Mouse (Mus musculus) forebrain, embryonic 16.5 days (tissue): ENCODE results near the gene Zfhx2. TPM values are rescaled to one million over a fixed set of nuclear protein-coding genes. Genes with fewer than 3 reads are reported as not detected.

Experiments
- ATAC-seq: fragments of 200-750 bp; cut with Nextera tagmentation; 2 replicates; pipeline ENCODE4 v1.8.0; 2017; ENCODE audit warnings: mild to moderate bottlenecking, moderate library complexity
- H3K27ac ChIP-seq: fragments of 300-500 bp; sonication (generic); 2 replicates; pipeline ENCODE4 v1.5.1; 2014; ENCODE audit warnings: low read length, control low read depth
- H3K27me3 ChIP-seq: fragments of 300-500 bp; sonication (generic); replicated peaks from 2 replicates; pipeline ENCODE4 v1.6.1; 2014; ENCODE audit warnings: low read length; ENCODE audit not compliant: control insufficient read depth, insufficient read depth
- H3K36me3 ChIP-seq: fragments of 300-500 bp; sonication (generic); 2 replicates; pipeline ENCODE4 v1.6.1; 2014; ENCODE audit not compliant: control insufficient read depth, insufficient read depth
- H3K4me1 ChIP-seq: fragments of 300-500 bp; sonication (generic); replicated peaks from 2 replicates; pipeline ENCODE4 v1.6.1; 2014; ENCODE audit warnings: low read length; ENCODE audit not compliant: control insufficient read depth, insufficient read depth
- H3K4me2 ChIP-seq: fragments of 300-500 bp; sonication (generic); 2 replicates; pipeline ENCODE4 v1.6.1; 2014; ENCODE audit warnings: mild to moderate bottlenecking, low read length, control low read depth
- H3K4me3 ChIP-seq: fragments of 300-500 bp; sonication (generic); replicated peaks from 2 replicates; pipeline ENCODE4 v1.5.1; 2014; ENCODE audit warnings: mild to moderate bottlenecking, low read length, control low read depth
- H3K9ac ChIP-seq: fragments of 300-500 bp; sonication (generic); replicated peaks from 2 replicates; pipeline ENCODE4 v1.6.1; 2014; ENCODE audit warnings: low read depth, low read length, control low read depth
- H3K9me3 ChIP-seq: fragments of 300-500 bp; sonication (generic); 2 replicates; pipeline ENCODE4 v1.6.1; 2016; ENCODE audit warnings: low read length; ENCODE audit not compliant: control insufficient read depth
- WGBS: fragments of 180-500 bp; shearing (Covaris S2); extraction: QIAGEN DNeasy Blood & Tissue Kit; methylation state at CpG from one replicate; pipeline ENCODE4 v1.1.7; 2014; 5-methylcytosine and 5-hydroxymethylcytosine counted together
- polyA plus RNA-seq: library from polyadenylated mRNA; unstranded; fragments of >200 nt; fragmentation: Nextera tagmentation; extraction: Ambion mirVana; gene quantifications from 2 replicates; pipeline ENCODE4 v1.2.1, GENCODE M21; 2015

Gene Zfhx2
- polyA plus RNA-seq, 1 experiment from 2014 or later, result 32.9 TPM

- Histone ChIP-seq H3K36me3 (peaks cover 19% of the 10 kb centered on the region), H3K4me2 (no peak overlapping the region)
- ATAC-seq, result no peak
Observed at GRCm38 (mm10) chr14:55020394-55020793, 71.7 kb downstream of the Zfhx2 start.

GRCm38 (mm10) chr14:55016876-55017275 lies 75.2 kb downstream of the Zfhx2 start:
- no peak overlapping the region for H3K27ac ChIP-seq
- 92% methylated on average over 16 of the region's 16 CpGs for WGBS
- peaks cover 4% of the 10 kb centered on the region for H3K4me1 ChIP-seq
- H3K4me2 ChIP-seq, result no peak overlapping the region
- H3K4me3 ChIP-seq, result no peak overlapping the region
- no peaks in the 10 kb centered on the region for H3K9me3 ChIP-seq
- H3K9ac ChIP-seq, result no peak overlapping the region
- H3K36me3 ChIP-seq, result peaks cover under 1% of the 10 kb centered on the region; the same call in 1 of the 2 replicates
- no peak for ATAC-seq
- H3K27me3 ChIP-seq, result no peaks in the 10 kb centered on the region

More at GRCm38 (mm10) chr14:55020394-55020793, 71.7 kb downstream of the Zfhx2 start:
- WGBS, result 64% methylated on average over 9 of the region's 9 CpGs
- Histone ChIP-seq H3K27ac (no peak overlapping the region), H3K4me1 (peaks cover 4% of the 10 kb centered on the region), H3K27me3 (no peaks in the 10 kb centered on the region), H3K9ac (no peak overlapping the region), H3K9me3 (no peaks in the 10 kb centered on the region), H3K4me3 (no peak overlapping the region)

- Histone ChIP-seq H3K27ac (peak overlapping the region; percentile 70; the same call in 1 of the 2 replicates), H3K4me2 (peak overlapping the region; percentile 89), H3K4me3 (peak overlapping the region; percentile 86), H3K4me1 (peaks cover 4% of the 10 kb centered on the region), H3K27me3 (no peaks in the 10 kb centered on the region), H3K36me3 (no peaks in the 10 kb centered on the region), H3K9ac (peak overlapping the region; percentile 72), H3K9me3 (no peaks in the 10 kb centered on the region)
- under 1% methylated on average over 17 of the region's 17 CpGs for WGBS
- ATAC-seq, result no peak
Observed at GRCm38 (mm10) chr14:55015767-55016111, 76.4 kb downstream of the Zfhx2 start.

- H3K9ac ChIP-seq, result peak within 1 kb of the TSS; percentile 75
- peak within 1 kb of the TSS; percentile 89 for H3K4me2 ChIP-seq
- H3K4me1 ChIP-seq, result peaks cover 4% of the 10 kb centered on the region
- under 1% methylated on average over 36 of the region's 36 CpGs for WGBS
- peak within 1 kb of the TSS; percentile 93 for H3K27ac ChIP-seq
- no peaks in the 10 kb centered on the region for H3K9me3 ChIP-seq
- peak within 1 kb of the TSS; percentile 86 for H3K4me3 ChIP-seq
- H3K36me3 ChIP-seq, result no peaks in the 10 kb centered on the region
- H3K27me3 ChIP-seq, result no peaks in the 10 kb centered on the region
- peak; percentile 97 for ATAC-seq
Observed at GRCm38 (mm10) chr14:55014991-55015766, 76.9 kb downstream of the Zfhx2 start, which contains the start of gene Ngdn. Gene Ngdn, plus strand, starts transcription at chr14:55015454.

- under 1% methylated on average over 27 of the region's 27 CpGs for WGBS
- H3K9me3 ChIP-seq, result no peaks in the 10 kb centered on the region
- peak overlapping the region; percentile 58 for H3K4me2 ChIP-seq
- H3K4me1 ChIP-seq, result peaks cover 4% of the 10 kb centered on the region
- H3K27ac ChIP-seq, result peak overlapping the region; percentile 93
- ATAC-seq, result peak; percentile 24
- H3K27me3 ChIP-seq, result no peaks in the 10 kb centered on the region
- H3K4me3 ChIP-seq, result peak overlapping the region; percentile 52
- peak overlapping the region; percentile 75 for H3K9ac ChIP-seq
- no peaks in the 10 kb centered on the region for H3K36me3 ChIP-seq
Observed at GRCm38 (mm10) chr14:55014591-55014990, 77.5 kb downstream of the Zfhx2 start.

- no peak for ATAC-seq
- H3K9ac ChIP-seq, result no peak overlapping the region
- H3K27me3 ChIP-seq, result no peaks in the 10 kb centered on the region
- no peak overlapping the region for H3K27ac ChIP-seq
- H3K9me3 ChIP-seq, result no peaks in the 10 kb centered on the region
- H3K36me3 ChIP-seq, result no peaks in the 10 kb centered on the region
- peaks cover 4% of the 10 kb centered on the region for H3K4me1 ChIP-seq
- WGBS, result 64% methylated on average over 4 of the region's 4 CpGs
- no peak overlapping the region for H3K4me2 ChIP-seq
- H3K4me3 ChIP-seq, result no peak overlapping the region
Observed at GRCm38 (mm10) chr14:55011116-55011515, 81.0 kb downstream of the Zfhx2 start.

Other genes with a start within 250 kb of the Zfhx2 start
- gene Homez, start 221.4 kb downstream of the Zfhx2 start, polyA plus RNA-seq, result 12.1 and 13.4 TPM in 2 replicates
- gene Ppp1r3e, start 214.8 kb downstream of the Zfhx2 start, polyA plus RNA-seq, result 1.7 and 2.6 TPM in 2 replicates
- gene Bcl2l2, start 208.9 kb downstream of the Zfhx2 start, polyA plus RNA-seq, result 3.5 TPM in 2 replicates
- not detected in 2 replicates for gene Gm20521, start 208.9 kb downstream of the Zfhx2 start, polyA plus RNA-seq
- gene Pabpn1, start 199.8 kb downstream of the Zfhx2 start, polyA plus RNA-seq, result 122 and 150 TPM in 2 replicates
- gene Slc22a17, start 179.2 kb downstream of the Zfhx2 start, polyA plus RNA-seq, result 128 and 185 TPM in 2 replicates
- gene Efs, start 166.2 kb downstream of the Zfhx2 start, polyA plus RNA-seq, result 24.2 and 28.7 TPM in 2 replicates
- gene Il25, start 159.6 kb downstream of the Zfhx2 start, polyA plus RNA-seq, result 0.46 and 0.53 TPM in 2 replicates
- gene Cmtm5, start 156.1 kb downstream of the Zfhx2 start, polyA plus RNA-seq, result 3.7 and 4.0 TPM in 2 replicates
- gene Myh6, start 125.4 kb downstream of the Zfhx2 start, polyA plus RNA-seq, result 0.65 and 0.99 TPM in 2 replicates
- gene Gm17428, start 115.4 kb downstream of the Zfhx2 start, polyA plus RNA-seq, result not detected in 2 replicates
- 6.9 and 7.4 TPM in 2 replicates for gene Myh7, start 97.7 kb downstream of the Zfhx2 start, polyA plus RNA-seq
- 58.8 and 61.2 TPM in 2 replicates for gene Ngdn, start 76.9 kb downstream of the Zfhx2 start, polyA plus RNA-seq
- gene Thtpa, start 2.5 kb upstream of the Zfhx2 start, polyA plus RNA-seq, result 55.2 and 56.6 TPM in 2 replicates
- gene Ap1g2, start 14.3 kb upstream of the Zfhx2 start, polyA plus RNA-seq, result 13.3 and 16.5 TPM in 2 replicates
- 33.6 and 45.1 TPM in 2 replicates for gene Jph4, start 24.6 kb upstream of the Zfhx2 start, polyA plus RNA-seq
- 0.26 TPM in 1 of 2 replicates, not detected in the other for gene Dhrs2, start 129.7 kb upstream of the Zfhx2 start, polyA plus RNA-seq